Mouse (Mus musculus) CH12.LX (cell line): ENCODE data around the gene Trim7.

Experiments used
- CTCF ChIP-seq, 2 experiments: IDR thresholded peaks in 1 of 2; conservative IDR thresholded peaks in 1 of 2; 2 replicates each; pipeline ENCODE4 v1.5.1; 2011 to 2012; ENCODE audit warnings: low read depth in 2 of 2, low read length in 2 of 2, improper control_type of control experiment in 1 of 2, inconsistent platforms in 1 of 2, mild to moderate bottlenecking in 1 of 2, moderate library complexity in 1 of 2
- E2F4 ChIP-seq: IDR thresholded peaks from 2 replicates; pipeline ENCODE4 v1.6.1; 2011; ENCODE audit warnings: low read depth, low read length, improper control_type of control experiment; ENCODE audit not compliant: insufficient replicate concordance
- ETS1 ChIP-seq: conservative IDR thresholded peaks from 2 replicates; pipeline ENCODE4 v1.6.1; 2012; ENCODE audit warnings: low read depth, mild to moderate bottlenecking, inconsistent platforms, low read length, improper control_type of control experiment, moderate library complexity
- POLR2A ChIP-seq: IDR thresholded peaks from 2 replicates; pipeline ENCODE4 v1.6.1; 2011; ENCODE audit warnings: low read depth, mild to moderate bottlenecking, improper control_type of control experiment, low read length
- ZNF384 ChIP-seq: IDR thresholded peaks from 2 replicates; pipeline ENCODE4 v1.6.1; 2012; ENCODE audit warnings: low read depth, low read length, improper control_type of control experiment, inconsistent platforms

DNA sequence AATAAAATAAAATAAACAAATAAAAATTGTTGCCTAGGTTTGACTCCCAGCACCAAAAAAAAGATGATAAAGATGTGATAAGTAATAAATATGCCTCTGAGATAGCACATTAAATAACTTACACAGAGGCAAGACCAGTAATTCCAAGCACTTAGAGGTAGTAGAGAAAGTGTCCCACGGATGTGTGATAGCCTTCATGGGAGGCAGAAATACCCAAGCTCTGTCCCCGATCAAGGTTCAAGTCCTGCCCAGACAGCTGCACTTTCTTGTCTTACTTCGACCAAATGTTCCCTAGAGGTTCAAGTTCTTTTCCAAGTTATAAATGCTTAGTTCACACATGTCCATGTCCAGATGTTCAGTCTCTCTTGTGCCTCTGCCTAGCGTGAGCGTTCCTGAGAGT, 36.7 kb upstream of the Trim7 start:
- TF ChIP-seq ETS1 (no peak), E2F4 (no peak), POLR2A (no peak), CTCF (conservative IDR thresholded peaks at IDR 0.05 in 1 of 2, IDR thresholded peaks at IDR 0.05 in 1 of 2; ENCODE audit: low read depth in 2 of 2, low read length in 2 of 2) (no peak), ZNF384 (no peak)
